Mouse (Mus musculus) forebrain, embryonic 15.5 days (tissue): ENCODE measurements around the gene Minos1. TPM values are rescaled to one million over a fixed set of nuclear protein-coding genes. Genes with fewer than 3 reads are reported as not detected.

Experiments used
- ATAC-seq: fragments of 200-750 bp; cut with Nextera tagmentation; replicated peaks from 2 replicates; pipeline ENCODE4 v1.8.0; 2017; ENCODE audit warnings: mild to moderate bottlenecking, moderate TSS enrichment, moderate library complexity
- H3K27ac ChIP-seq: fragments of 300-500 bp; sonication (generic); replicated peaks from 2 replicates; pipeline ENCODE4 v1.5.1; 2015; ENCODE audit warnings: mild to moderate bottlenecking, inconsistent platforms
- H3K27me3 ChIP-seq: fragments of 300-500 bp; sonication (generic); 2 replicates; pipeline ENCODE4 v1.6.1; 2015; ENCODE audit warnings: inconsistent platforms
- H3K36me3 ChIP-seq: fragments of 300-500 bp; sonication (generic); 2 replicates; pipeline ENCODE4 v1.6.1; 2015; ENCODE audit warnings: mild to moderate bottlenecking, inconsistent platforms
- H3K4me1 ChIP-seq: fragments of 300-500 bp; sonication (generic); 2 replicates; pipeline ENCODE4 v1.6.1; 2015; ENCODE audit warnings: inconsistent platforms
- H3K4me2 ChIP-seq: fragments of 300-500 bp; sonication (generic); replicated peaks from 2 replicates; pipeline ENCODE4 v1.6.1; 2015; ENCODE audit warnings: mild to moderate bottlenecking, inconsistent platforms
- H3K4me3 ChIP-seq: fragments of 300-500 bp; sonication (generic); 2 replicates; pipeline ENCODE4 v1.5.1; 2015; ENCODE audit warnings: mild to moderate bottlenecking, inconsistent platforms
- H3K9ac ChIP-seq: fragments of 300-500 bp; sonication (generic); replicated peaks from 2 replicates; pipeline ENCODE4 v1.6.1; 2015; ENCODE audit warnings: mild to moderate bottlenecking, inconsistent platforms
- H3K9me3 ChIP-seq: fragments of 300-500 bp; sonication (generic); 2 replicates; pipeline ENCODE4 v1.6.1; 2016; ENCODE audit warnings: inconsistent platforms
- WGBS: fragments of 180-500 bp; shearing (Covaris S2); methylation state at CpG from one replicate; pipeline ENCODE4 v1.1.7; 2015; ENCODE audit warnings: mixed read lengths; 5-methylcytosine and 5-hydroxymethylcytosine counted together
- polyA plus RNA-seq: library from polyadenylated mRNA; unstranded; fragments of >200 nt; fragmentation: Nextera tagmentation; extraction: Ambion mirVana; gene quantifications from 2 replicates; pipeline ENCODE4 v1.2.1, GENCODE M21; 2015

The Minos1 gene
- polyA plus RNA-seq, 1 experiment from 2014 or later, result 390 TPM

DNA sequence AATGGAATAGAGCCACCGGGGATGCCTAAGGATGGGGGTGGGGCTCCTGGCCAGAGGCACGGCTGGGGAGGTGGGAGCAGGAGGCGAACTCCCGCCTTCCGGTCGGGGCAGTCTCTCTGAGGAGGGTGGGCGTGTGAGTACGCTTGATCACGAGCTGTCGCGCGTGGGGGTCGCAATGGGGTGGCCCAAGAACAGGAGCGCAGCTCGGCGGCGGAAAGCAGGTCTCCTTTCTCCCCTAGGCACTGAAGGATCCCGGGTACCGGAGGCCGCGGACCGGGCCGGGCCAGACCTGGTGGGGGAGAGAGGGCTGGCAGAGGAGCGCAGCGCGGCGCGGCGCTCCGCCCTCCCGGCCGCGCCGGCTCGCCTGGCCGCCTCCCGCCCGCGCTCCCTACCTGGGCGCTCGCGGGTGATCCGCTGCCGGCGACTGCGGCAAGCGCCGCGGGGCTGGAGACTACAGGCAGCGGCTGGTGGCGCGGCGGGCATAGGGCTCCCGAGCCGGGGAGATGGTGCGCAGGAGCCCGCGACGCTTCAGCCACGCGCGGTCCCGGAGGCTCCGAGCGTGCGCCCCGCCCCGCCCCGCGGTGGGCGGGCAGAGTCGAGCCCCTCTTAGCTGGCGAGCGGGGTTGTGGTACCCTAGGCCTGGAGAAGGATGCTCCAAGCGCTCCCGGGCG, 55.7 kb downstream of the Minos1 start, which contains the start of gene Htr6:
TSS of gene Htr6 (minus strand) at position 530 of the 671 bp plus-strand sequence.
- Histone ChIP-seq H3K27ac (no peak within 1 kb of the TSS), H3K27me3 (peaks cover 41% of the 10 kb centered on the region), H3K4me3 (peak within 1 kb of the TSS; percentile 58), H3K36me3 (no peaks in the 10 kb centered on the region), H3K9me3 (no peaks in the 10 kb centered on the region), H3K4me1 (peaks cover 18% of the 10 kb centered on the region), H3K4me2 (peak within 1 kb of the TSS; percentile 76), H3K9ac (peak within 1 kb of the TSS; percentile 48)
- WGBS, result under 1% methylated on average over 51 of the region's 77 CpGs
- ATAC-seq, result peak; percentile 55

DNA sequence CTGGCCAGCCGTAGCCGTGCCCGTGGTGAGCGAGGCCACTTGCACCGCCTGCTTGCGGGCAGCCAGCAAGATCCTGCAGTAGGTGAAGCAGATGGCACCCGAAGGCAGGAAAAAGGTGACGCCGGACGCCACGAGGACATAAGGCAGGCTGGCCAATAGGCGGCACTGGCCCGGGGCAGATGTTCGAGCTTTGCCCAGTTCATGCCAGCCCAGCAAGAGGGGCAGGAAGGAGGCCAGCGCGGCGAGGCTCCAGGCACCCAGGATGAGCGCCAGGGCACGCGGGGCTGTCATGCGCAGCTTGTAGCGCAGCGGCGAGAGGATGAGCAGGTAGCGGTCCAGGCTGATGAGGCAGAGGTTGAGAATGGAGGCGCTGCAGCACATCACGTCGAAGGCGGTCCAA, 56.9 kb downstream of the Minos1 start:
- Histone ChIP-seq H3K4me3 (peak overlapping the region; percentile 58), H3K27ac (no peak overlapping the region), H3K4me1 (peaks cover 18% of the 10 kb centered on the region), H3K36me3 (no peaks in the 10 kb centered on the region), H3K9me3 (no peaks in the 10 kb centered on the region), H3K9ac (no peak overlapping the region), H3K27me3 (peaks cover 41% of the 10 kb centered on the region), H3K4me2 (peak overlapping the region; percentile 76)
- no peak for ATAC-seq
- 19% methylated on average over 29 of the region's 29 CpGs for WGBS

DNA sequence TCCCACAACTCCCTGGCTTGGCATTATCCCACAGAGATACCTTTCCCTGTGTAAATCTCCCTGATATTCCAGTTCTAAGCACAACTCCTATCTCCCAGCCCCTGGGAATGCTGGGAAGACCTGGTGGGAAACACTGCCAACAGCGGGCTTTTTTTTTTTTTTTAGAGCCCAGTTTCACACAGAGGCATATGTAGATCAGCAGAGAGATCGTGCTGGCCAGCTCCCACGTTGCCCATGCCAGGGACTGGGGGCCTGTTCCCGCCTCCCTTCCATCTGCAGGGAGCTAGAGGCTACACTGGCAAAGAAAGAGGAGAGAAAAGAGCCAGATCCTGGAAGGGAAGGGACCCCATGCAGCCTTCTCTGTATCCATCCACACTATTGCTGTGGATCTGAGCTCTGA, 62.6 kb downstream of the Minos1 start:
- no peaks in the 10 kb centered on the region for H3K36me3 ChIP-seq
- peaks cover 11% of the 10 kb centered on the region for H3K27me3 ChIP-seq
- WGBS, result 25% methylated on average over 4 of the region's 4 CpGs
- peaks cover 4% of the 10 kb centered on the region; the same call in 1 of the 2 replicates for H3K4me1 ChIP-seq
- no peak overlapping the region for H3K4me3 ChIP-seq
- no peaks in the 10 kb centered on the region for H3K9me3 ChIP-seq
- H3K27ac ChIP-seq, result 0 out of 2 replicates have a peak overlapping the region, but pooled peaks have one; percentile 20
- H3K4me2 ChIP-seq, result no peak overlapping the region
- H3K9ac ChIP-seq, result no peak overlapping the region
- ATAC-seq, result no peak

DNA sequence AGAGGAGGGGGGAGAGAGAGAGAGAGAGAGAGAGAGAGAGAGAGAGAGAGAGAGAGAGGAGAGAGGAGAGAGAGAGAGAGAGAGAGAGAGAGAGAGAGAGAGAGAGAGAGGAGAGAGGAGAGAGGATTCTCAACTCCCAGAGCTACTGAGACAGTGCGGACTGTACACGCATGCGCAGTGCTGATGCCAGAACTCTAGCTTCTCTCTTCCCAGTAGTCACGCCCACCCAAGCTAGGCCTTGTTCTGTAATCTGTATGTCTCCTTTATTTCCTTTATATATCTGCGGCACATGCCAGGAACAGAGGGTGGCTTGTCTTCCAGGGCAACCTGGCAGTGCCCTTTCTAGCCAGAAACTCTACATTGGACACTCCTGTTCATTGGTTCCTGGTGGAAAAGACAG, 66.1 kb downstream of the Minos1 start:
- Histone ChIP-seq H3K36me3 (no peaks in the 10 kb centered on the region), H3K4me2 (no peak overlapping the region), H3K27ac (no peak overlapping the region), H3K9me3 (no peaks in the 10 kb centered on the region), H3K9ac (no peak overlapping the region), H3K27me3 (peaks cover 10% of the 10 kb centered on the region; the same call in 1 of the 2 replicates), H3K4me1 (peaks cover 4% of the 10 kb centered on the region; the same call in 1 of the 2 replicates), H3K4me3 (no peak overlapping the region)
- 82% methylated on average over 5 of the region's 5 CpGs for WGBS
- no peak for ATAC-seq

DNA sequence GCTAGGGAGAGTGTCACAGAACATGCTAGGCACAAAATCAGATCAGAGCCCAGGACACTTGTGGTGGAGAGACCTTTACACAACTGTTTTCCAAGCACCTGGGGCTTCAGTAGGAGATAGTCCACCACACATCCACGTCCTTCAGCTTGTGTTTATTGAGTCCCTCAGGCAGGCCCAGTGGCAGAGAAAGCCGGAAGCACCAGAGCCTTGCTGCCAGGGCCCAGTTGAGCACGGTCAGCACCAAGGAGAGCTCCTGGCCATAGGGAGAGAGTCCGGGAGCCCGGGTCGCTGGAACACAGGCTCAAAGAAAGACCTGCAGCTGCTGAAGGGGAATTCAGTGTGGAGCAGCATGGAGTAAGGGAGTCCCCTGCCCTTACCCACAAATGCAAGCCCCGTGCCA, 71.3 kb downstream of the Minos1 start:
- WGBS, result 9% methylated on average over 7 of the region's 7 CpGs
- no peak overlapping the region for H3K9ac ChIP-seq

DNA sequence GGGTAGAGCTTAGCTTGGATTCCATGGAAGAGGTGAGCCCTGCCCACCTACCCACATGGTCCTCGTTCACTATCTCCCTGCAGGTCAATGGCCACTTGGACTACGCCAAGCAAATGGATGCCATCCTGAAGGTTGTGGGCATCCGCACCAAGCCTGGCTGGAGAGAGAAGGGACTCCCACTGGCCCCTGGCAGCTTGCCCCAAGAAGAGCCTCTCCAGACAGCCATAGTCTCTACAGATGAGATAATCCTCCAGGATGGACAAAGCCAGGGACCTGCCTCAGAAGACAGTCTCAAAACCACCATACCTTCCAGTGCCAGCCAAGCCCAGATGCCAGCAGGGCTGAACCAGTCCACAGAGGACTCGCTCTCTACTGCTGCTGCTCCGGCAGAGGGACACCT, 72.9 kb downstream of the Minos1 start:
- Histone ChIP-seq H3K9me3 (no peaks in the 10 kb centered on the region), H3K4me1 (peaks cover 29% of the 10 kb centered on the region), H3K4me2 (no peak overlapping the region), H3K36me3 (no peaks in the 10 kb centered on the region), H3K27me3 (peaks cover 9% of the 10 kb centered on the region; the same call in 1 of the 2 replicates), H3K4me3 (no peak overlapping the region), H3K27ac (no peak overlapping the region), H3K9ac (no peak overlapping the region)
- ATAC-seq, result no peak
- WGBS, result 93% methylated on average over 5 of the region's 5 CpGs

More for the DNA sequence above, 71.3 kb downstream of the Minos1 start:
- H3K4me2 ChIP-seq, result no peak overlapping the region
- H3K27me3 ChIP-seq, result peaks cover 15% of the 10 kb centered on the region; the same call in 1 of the 2 replicates
- H3K4me3 ChIP-seq, result no peak overlapping the region
- no peaks in the 10 kb centered on the region for H3K36me3 ChIP-seq
- peaks cover 19% of the 10 kb centered on the region for H3K4me1 ChIP-seq
- H3K9me3 ChIP-seq, result no peaks in the 10 kb centered on the region
- ATAC-seq, result no peak
- H3K27ac ChIP-seq, result no peak overlapping the region

DNA sequence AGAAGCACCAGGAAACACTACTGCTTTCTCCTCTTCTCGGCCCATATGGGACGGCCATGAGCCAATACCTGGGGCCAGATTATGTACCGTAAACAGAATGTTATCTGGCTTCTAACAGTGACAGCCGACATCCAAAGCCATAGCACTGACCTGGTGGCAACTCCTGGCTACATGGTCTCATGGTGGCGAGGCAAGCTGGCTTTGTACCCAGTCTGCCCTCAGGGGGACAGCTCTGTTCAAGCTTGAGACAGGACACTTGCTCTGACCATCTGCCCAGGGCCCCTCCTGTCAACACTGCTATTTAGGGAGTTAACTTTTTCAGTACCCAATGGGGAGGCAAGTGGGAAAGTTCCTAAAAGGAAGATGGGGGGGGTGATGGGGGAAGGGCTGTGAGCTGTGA, 73.6 kb downstream of the Minos1 start:
- no peaks in the 10 kb centered on the region for H3K9me3 ChIP-seq
- H3K27me3 ChIP-seq, result peaks cover 9% of the 10 kb centered on the region; the same call in 1 of the 2 replicates
- 67% methylated on average over 5 of the region's 5 CpGs for WGBS
- H3K9ac ChIP-seq, result no peak overlapping the region
- peaks cover 36% of the 10 kb centered on the region for H3K4me1 ChIP-seq
- H3K27ac ChIP-seq, result no peak overlapping the region
- no peak overlapping the region for H3K4me2 ChIP-seq
- ATAC-seq, result no peak
- no peak overlapping the region for H3K4me3 ChIP-seq
- H3K36me3 ChIP-seq, result no peaks in the 10 kb centered on the region

DNA sequence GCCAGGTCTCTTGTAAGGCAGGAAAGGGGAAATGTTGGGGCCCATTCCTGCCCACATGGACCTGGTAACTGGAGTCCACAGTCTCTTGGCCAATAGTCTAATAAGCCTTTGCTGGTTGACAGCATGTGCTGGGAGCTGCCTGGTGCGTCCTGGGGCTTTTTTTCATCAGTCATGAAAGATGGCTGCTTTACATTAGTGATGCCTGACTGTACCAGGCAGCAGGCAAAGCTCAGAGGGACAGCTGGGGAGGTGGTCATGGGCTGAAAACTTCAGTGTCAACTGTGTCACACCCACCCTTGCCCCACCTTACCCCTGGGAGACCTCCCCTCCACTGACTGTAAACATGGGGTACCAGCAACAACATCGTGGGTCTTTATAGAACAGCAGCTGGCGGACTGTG, 75.2 kb downstream of the Minos1 start:
- Histone ChIP-seq H3K4me1 (peaks cover 41% of the 10 kb centered on the region), H3K9me3 (no peaks in the 10 kb centered on the region), H3K36me3 (no peaks in the 10 kb centered on the region), H3K4me2 (no peak overlapping the region), H3K27me3 (peaks cover 5% of the 10 kb centered on the region; the same call in 1 of the 2 replicates), H3K27ac (peak overlapping the region; percentile 80), H3K9ac (no peak overlapping the region), H3K4me3 (no peak overlapping the region)
- 0 out of 2 replicates have a peak, but pooled peaks have one; percentile 3 for ATAC-seq
- WGBS, result 50% methylated on average over 3 of the region's 3 CpGs

DNA sequence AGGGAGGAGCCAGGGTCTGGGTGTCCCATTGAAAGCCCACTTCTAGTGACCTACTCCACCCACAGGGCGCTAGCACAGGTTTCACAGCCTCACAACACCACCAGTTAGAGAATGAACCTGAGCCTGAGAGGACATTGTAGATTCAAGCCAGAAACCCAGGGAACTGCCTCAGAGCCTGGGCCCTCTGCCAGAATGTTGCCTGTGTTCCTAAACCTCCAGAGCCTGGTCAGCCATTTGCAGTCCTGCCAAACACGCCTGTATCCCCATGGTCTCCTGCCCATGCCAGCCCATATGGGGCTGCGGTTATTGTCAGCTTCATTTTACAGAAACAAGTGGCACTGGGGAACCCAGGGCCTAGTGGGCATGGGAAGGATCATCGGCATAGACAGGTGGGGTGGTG, 75.6 kb downstream of the Minos1 start:
- peak overlapping the region; percentile 80 for H3K27ac ChIP-seq
- ATAC-seq, result peak; percentile 35; the same call in 1 of the 2 replicates

DNA sequence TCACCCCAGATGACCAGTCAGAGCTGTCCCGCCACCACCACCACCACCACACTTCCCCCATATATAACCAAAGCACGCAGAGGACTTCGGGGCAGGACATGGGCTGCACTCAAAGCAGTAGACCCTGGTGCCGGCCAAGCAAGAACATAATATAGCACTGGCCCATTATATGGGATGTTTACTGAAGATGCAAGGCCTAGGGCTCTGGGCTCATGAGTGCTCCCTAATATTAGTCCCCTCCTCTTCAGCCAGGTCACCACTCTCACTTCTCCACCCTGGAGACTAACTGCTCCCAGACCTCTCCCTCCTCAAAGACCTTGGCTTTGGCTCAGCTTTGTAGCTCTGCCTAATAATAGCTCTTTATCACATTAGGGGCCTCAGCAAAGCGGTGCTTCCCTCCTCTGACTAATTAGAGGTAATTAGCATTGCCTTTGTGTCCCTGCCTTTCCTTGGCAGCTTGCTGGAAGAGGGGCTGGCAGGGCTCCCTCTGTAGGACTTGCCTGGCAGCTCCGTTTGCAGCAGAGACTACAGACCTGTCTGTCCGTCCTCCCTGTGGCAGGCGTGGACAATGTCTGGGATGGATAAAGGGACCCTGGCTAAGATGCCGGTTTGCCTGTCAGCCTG, 76.5 kb downstream of the Minos1 start:
- Histone ChIP-seq H3K4me2 (0 out of 2 replicates have a peak overlapping the region, but pooled peaks have one; percentile 4), H3K4me1 (peaks cover 41% of the 10 kb centered on the region), H3K9ac (no peak overlapping the region), H3K9me3 (no peaks in the 10 kb centered on the region), H3K36me3 (no peaks in the 10 kb centered on the region), H3K27ac (peak overlapping the region; percentile 80), H3K27me3 (peaks cover 5% of the 10 kb centered on the region; the same call in 1 of the 2 replicates), H3K4me3 (no peak overlapping the region)
- ATAC-seq, result peak; percentile 79
- 31% methylated on average over 9 of the region's 9 CpGs for WGBS

More for the DNA sequence above, 75.6 kb downstream of the Minos1 start:
- Histone ChIP-seq H3K27me3 (peaks cover 5% of the 10 kb centered on the region; the same call in 1 of the 2 replicates), H3K36me3 (no peaks in the 10 kb centered on the region), H3K4me2 (no peak overlapping the region), H3K4me1 (peaks cover 41% of the 10 kb centered on the region), H3K9me3 (no peaks in the 10 kb centered on the region), H3K4me3 (no peak overlapping the region), H3K9ac (no peak overlapping the region)
- 40% methylated on average over 4 of the region's 4 CpGs for WGBS

DNA sequence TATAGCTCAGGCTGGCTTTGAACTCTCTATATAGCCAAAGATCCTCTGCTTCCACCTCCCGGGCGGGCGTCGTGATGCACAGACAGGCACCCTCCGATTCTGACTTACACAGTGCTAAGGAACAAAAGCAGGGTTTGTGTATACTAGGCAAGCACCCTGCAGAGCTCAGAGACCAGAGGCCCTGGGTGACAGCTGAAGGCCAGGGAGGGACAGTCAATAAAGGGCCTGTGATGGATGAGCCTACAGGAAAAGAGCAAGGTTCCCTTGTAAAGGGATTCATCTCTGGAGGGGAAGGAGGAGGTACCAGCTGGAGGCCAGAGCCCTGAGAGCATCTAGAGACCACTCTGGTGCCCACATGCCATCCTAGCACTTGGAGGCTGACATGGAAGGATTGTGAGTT, 77.5 kb downstream of the Minos1 start:
- Histone ChIP-seq H3K4me2 (no peak overlapping the region), H3K27me3 (peaks cover 3% of the 10 kb centered on the region; the same call in 1 of the 2 replicates), H3K4me3 (no peak overlapping the region), H3K27ac (no peak overlapping the region), H3K4me1 (peaks cover 41% of the 10 kb centered on the region), H3K9ac (no peak overlapping the region), H3K9me3 (no peaks in the 10 kb centered on the region), H3K36me3 (no peaks in the 10 kb centered on the region)
- ATAC-seq, result no peak
- 71% methylated on average over 5 of the region's 5 CpGs for WGBS

DNA sequence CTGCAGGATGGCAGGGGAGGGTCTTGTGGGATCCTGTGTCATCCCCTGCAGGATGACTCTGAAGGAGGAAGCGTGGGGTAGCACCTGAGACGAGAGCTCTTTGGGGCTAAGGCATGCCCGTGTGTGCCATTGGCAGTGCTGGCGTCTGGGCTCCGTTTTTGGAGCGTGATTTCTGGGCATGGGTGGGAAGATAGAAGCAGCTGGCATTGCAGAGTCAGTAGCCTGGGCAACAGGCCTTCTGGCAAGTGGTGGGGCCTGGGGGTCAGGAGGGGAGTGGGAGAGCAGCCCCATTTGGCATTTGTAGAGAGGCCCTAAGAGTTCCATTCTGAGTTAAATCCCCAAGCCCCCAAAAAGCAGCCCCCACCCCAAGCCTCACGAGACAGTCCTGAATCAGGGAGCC, 78.1 kb downstream of the Minos1 start:
- H3K9ac ChIP-seq, result no peak overlapping the region
- ATAC-seq, result no peak
- WGBS, result 68% methylated on average over 7 of the region's 7 CpGs
- no peak overlapping the region for H3K4me2 ChIP-seq
- no peaks in the 10 kb centered on the region for H3K36me3 ChIP-seq
- peaks cover 41% of the 10 kb centered on the region for H3K4me1 ChIP-seq
- H3K27ac ChIP-seq, result no peak overlapping the region
- H3K4me3 ChIP-seq, result no peak overlapping the region
- H3K27me3 ChIP-seq, result no peaks in the 10 kb centered on the region
- no peaks in the 10 kb centered on the region for H3K9me3 ChIP-seq
